Mouse (Mus musculus) neural tube, embryonic 11.5 days (tissue): ENCODE measurements around the gene Gm10320. TPM values are rescaled to one million over a fixed set of nuclear protein-coding genes. Genes with fewer than 3 reads are reported as not detected.

Source experiments
- ATAC-seq: fragments of 200-750 bp; cut with Nextera tagmentation; 2 replicates; pipeline ENCODE4 v1.8.0; 2017; ENCODE audit warnings: moderate number of reproducible peaks, mild to moderate bottlenecking, moderate TSS enrichment, moderate library complexity; ENCODE audit not compliant: insufficient read depth, low FRiP score, low TSS enrichment
- DNase-seq: peaks from one replicate; pipeline ENCODE4 v3.0.0-alpha.2; 2015; ENCODE audit warnings: low spot score
- H3K27ac ChIP-seq: fragments of 300-500 bp; sonication (generic); 2 replicates; pipeline ENCODE4 v1.5.1; 2014; ENCODE audit warnings: low read depth, mild to moderate bottlenecking, low read length
- H3K27me3 ChIP-seq: fragments of 300-500 bp; sonication (generic); 2 replicates; pipeline ENCODE4 v1.6.1; 2014; ENCODE audit warnings: mild to moderate bottlenecking, low read length, mixed read lengths; ENCODE audit not compliant: control insufficient read depth, insufficient read depth
- H3K36me3 ChIP-seq: fragments of 300-500 bp; sonication (generic); 2 replicates; pipeline ENCODE4 v1.6.1; 2014; ENCODE audit warnings: mild to moderate bottlenecking, low read length, moderate library complexity, mixed read lengths; ENCODE audit not compliant: control insufficient read depth, insufficient read depth
- H3K4me1 ChIP-seq: fragments of 300-500 bp; sonication (generic); 2 replicates; pipeline ENCODE4 v1.6.1; 2014; ENCODE audit warnings: low read length, mixed read lengths; ENCODE audit not compliant: control insufficient read depth, insufficient read depth
- H3K4me2 ChIP-seq: fragments of 300-500 bp; sonication (generic); 2 replicates; pipeline ENCODE4 v1.6.1; 2014; ENCODE audit warnings: low read depth, mild to moderate bottlenecking, moderate library complexity
- H3K4me3 ChIP-seq: fragments of 300-500 bp; sonication (generic); 2 replicates; pipeline ENCODE4 v1.5.1; 2014; ENCODE audit warnings: low read depth, low read length
- H3K9ac ChIP-seq: fragments of 300-500 bp; sonication (generic); 2 replicates; pipeline ENCODE4 v1.6.1; 2014; ENCODE audit warnings: mild to moderate bottlenecking, low read length
- H3K9me3 ChIP-seq: fragments of 300-500 bp; sonication (generic); 2 replicates; pipeline ENCODE4 v1.6.1; 2016; ENCODE audit warnings: low read length; ENCODE audit not compliant: control insufficient read depth
- WGBS: fragments of 180-500 bp; shearing (Covaris S2); extraction: QIAGEN DNeasy Blood & Tissue Kit; methylation state at CpG from one replicate; pipeline ENCODE4 v1.1.7; 2014; 5-methylcytosine and 5-hydroxymethylcytosine counted together
- polyA plus RNA-seq: library from polyadenylated mRNA; unstranded; fragments of >200 nt; fragmentation: Nextera tagmentation; extraction: Ambion mirVana; gene quantifications from 2 replicates; pipeline ENCODE4 v1.2.1, GENCODE M21; 2014

Gm10320 gene
- polyA plus RNA-seq, 1 experiment from 2014 or later: 1.1 TPM

- ATAC-seq: no peak
- 74% methylated on average over 5 of the region's 5 CpGs for WGBS
Observed at GRCm38 (mm10) chr13:98485440-98485839, 6.4 kb downstream of the Gm10320 start.

DNA sequence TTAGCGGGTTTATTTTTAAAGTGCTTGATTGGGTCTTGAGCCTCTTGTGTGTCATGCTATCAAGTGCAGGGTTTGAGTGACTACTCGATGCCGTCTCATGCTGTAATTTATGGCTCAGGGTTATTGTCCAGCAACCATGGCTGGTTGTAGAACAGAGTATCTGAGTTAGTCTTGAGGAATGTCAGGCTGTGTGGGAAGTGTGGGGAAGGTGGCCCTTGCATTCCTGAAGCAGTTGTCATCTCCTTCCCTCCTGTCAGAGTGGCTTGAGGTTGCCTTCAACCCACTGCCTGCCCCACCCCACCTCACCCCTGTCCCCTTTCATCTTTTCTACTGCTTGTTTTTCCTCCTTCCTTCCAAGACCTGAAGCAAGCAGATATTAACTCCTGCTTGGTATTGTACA lies 13.8 kb downstream of the Gm10320 start:
- H3K27ac ChIP-seq: no peak overlapping the region
- no peaks in the 10 kb centered on the region for H3K4me1 ChIP-seq
- H3K4me2 ChIP-seq: no peak overlapping the region
- 72% methylated on average over 3 of the region's 3 CpGs for WGBS
- H3K9me3 ChIP-seq: no peaks in the 10 kb centered on the region
- no peak for ATAC-seq
- no peak overlapping the region for H3K4me3 ChIP-seq
- no peak for DNase-seq
- no peaks in the 10 kb centered on the region for H3K36me3 ChIP-seq
- H3K27me3 ChIP-seq: no peaks in the 10 kb centered on the region
- H3K9ac ChIP-seq: no peak overlapping the region

More at GRCm38 (mm10) chr13:98485440-98485839, 6.4 kb downstream of the Gm10320 start:
- Histone ChIP-seq H3K4me2 (no peak overlapping the region), H3K4me1 (no peaks in the 10 kb centered on the region), H3K4me3 (no peak overlapping the region), H3K9me3 (no peaks in the 10 kb centered on the region), H3K27me3 (no peaks in the 10 kb centered on the region), H3K9ac (no peak overlapping the region), H3K27ac (no peak overlapping the region), H3K36me3 (no peaks in the 10 kb centered on the region)
- no peak for DNase-seq

- H3K4me2 ChIP-seq: no peak overlapping the region
- no peaks in the 10 kb centered on the region for H3K4me1 ChIP-seq
- no peaks in the 10 kb centered on the region for H3K36me3 ChIP-seq
- WGBS: 53% methylated on average over 4 of the region's 4 CpGs
- H3K27ac ChIP-seq: no peak overlapping the region
- no peaks in the 10 kb centered on the region for H3K27me3 ChIP-seq
- H3K9ac ChIP-seq: no peak overlapping the region
- DNase-seq (no peak), ATAC-seq (no peak)
- H3K9me3 ChIP-seq: no peaks in the 10 kb centered on the region
- H3K4me3 ChIP-seq: no peak overlapping the region
Observed at GRCm38 (mm10) chr13:98476839-98477495, 14.8 kb downstream of the Gm10320 start.

DNA sequence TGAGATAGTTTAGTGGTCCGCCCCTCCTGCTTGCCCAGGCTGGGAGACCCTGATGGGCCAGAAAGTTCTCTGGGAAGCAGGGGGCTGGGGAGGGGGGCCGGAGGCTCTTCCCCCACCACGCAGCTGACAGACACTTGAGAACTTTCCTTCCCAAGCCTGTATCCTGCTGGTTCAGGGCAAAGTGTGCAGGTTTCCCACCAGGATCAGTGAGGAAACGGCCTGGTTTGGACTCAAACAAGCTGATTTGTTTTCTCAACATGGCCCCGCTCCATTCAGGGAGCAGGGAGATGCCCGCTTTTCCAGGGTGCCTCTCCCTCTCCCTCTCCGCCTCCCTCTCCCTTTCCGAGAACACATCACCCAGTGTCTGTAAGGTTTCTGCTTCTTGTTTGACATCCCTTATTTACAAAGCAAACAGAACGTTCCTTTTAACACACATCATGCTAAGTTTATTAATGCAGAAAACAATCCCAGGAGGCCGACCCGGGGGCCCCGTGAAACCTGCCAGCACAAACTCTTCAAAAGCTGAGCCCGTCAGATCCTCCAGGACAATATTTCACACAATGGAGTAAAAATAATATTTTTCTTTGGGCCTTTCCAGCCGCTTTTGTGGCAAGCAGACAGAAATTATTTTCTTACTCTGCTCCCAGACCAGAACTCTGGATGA lies 15.5 kb downstream of the Gm10320 start:
- H3K4me1 ChIP-seq: no peaks in the 10 kb centered on the region
- no peak overlapping the region for H3K4me2 ChIP-seq
- ATAC-seq (no peak), DNase-seq (peak; percentile 56)
- H3K4me3 ChIP-seq: no peak overlapping the region
- H3K9ac ChIP-seq: no peak overlapping the region
- 44% methylated on average over 14 of the region's 14 CpGs for WGBS
- no peak overlapping the region for H3K27ac ChIP-seq
- no peaks in the 10 kb centered on the region for H3K27me3 ChIP-seq
- H3K9me3 ChIP-seq: no peaks in the 10 kb centered on the region
- no peaks in the 10 kb centered on the region for H3K36me3 ChIP-seq

GRCm38 (mm10) chr13:98475681-98476080 lies 16.1 kb downstream of the Gm10320 start:
- Histone ChIP-seq H3K4me1 (no peaks in the 10 kb centered on the region), H3K9me3 (no peaks in the 10 kb centered on the region), H3K4me3 (no peak overlapping the region), H3K4me2 (no peak overlapping the region), H3K9ac (no peak overlapping the region), H3K27ac (no peak overlapping the region), H3K27me3 (no peaks in the 10 kb centered on the region), H3K36me3 (no peaks in the 10 kb centered on the region)
- ATAC-seq: no peak
- no peak for DNase-seq
- 50% methylated on average over 8 of the region's 8 CpGs for WGBS

DNA sequence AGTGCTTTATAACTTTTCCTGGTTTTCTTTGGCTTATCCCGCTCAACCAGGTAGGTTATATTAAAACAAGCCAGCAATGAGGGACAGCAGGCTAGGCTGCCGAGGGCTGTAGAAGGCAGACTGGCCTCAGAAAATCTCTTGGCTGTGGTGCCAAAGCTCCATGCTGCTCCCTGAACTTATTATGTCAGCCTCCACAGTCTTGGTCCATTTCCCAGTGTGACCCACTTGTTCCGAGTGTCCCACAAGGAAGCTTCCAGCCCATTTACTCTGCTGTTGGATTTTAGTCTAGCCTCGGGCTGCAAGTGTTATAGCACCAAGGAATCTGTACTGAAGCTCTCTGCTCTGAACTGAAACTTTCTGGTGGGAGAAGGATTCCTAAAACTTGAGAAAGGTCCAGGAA lies 18.8 kb downstream of the Gm10320 start:
- no peaks in the 10 kb centered on the region for H3K9me3 ChIP-seq
- H3K4me1 ChIP-seq: no peaks in the 10 kb centered on the region
- H3K4me2 ChIP-seq: no peak overlapping the region
- no peaks in the 10 kb centered on the region for H3K27me3 ChIP-seq
- H3K27ac ChIP-seq: no peak overlapping the region
- H3K4me3 ChIP-seq: no peak overlapping the region
- ATAC-seq (no peak), DNase-seq (no peak)
- H3K36me3 ChIP-seq: no peaks in the 10 kb centered on the region
- no peak overlapping the region for H3K9ac ChIP-seq
- 87% methylated on average over 4 of the region's 4 CpGs for WGBS

DNA sequence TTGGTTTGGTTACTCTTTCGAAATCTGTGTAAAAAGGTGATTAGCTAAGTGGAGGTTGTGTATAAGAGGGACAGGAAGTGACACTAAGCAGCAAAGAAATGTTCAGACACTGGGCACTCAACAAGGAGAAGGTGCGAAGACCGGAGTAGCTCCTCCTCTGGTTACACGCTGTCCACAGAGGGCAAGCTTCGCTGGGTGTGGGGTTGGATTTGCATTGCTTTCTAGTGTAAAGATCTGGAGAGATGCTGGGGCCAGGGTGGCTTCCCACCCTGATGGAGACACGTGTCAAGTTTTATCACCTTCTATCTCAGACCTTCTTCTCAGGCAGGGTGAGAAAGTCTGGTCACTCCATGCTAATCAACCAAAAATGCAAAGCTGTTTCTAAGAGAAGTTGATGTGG lies 20.0 kb downstream of the Gm10320 start:
- ATAC-seq (no peak), DNase-seq (no peak)
- Histone ChIP-seq H3K27me3 (no peaks in the 10 kb centered on the region), H3K9ac (no peak overlapping the region), H3K4me3 (no peak overlapping the region), H3K4me2 (no peak overlapping the region), H3K4me1 (no peaks in the 10 kb centered on the region), H3K27ac (no peak overlapping the region), H3K36me3 (no peaks in the 10 kb centered on the region), H3K9me3 (no peaks in the 10 kb centered on the region)
- 65% methylated on average over 6 of the region's 6 CpGs for WGBS

- ATAC-seq: no peak
- WGBS: 72% methylated on average over 12 of the region's 12 CpGs
Observed at GRCm38 (mm10) chr13:98470321-98470720, 21.5 kb downstream of the Gm10320 start.

DNA sequence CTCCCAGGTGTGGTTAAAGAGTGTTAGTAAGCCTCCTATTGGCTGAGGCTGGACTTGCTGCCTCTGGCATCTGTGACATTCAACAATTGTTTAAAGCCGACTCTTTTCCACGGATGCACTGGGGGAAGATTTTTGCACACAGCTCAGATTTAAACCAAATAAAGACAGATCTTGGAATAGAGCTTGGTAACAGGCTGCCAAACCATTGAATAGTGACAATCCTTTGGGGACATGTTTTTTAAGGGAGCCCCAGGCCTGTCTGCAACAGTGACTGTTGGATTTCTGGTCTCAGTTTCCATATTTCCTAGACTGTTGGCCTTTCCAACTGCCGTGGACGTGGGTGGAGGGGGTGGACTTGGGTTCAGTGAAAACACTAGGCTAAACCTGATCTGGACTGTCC lies 21.9 kb downstream of the Gm10320 start:
- no peaks in the 10 kb centered on the region for H3K36me3 ChIP-seq
- WGBS: 77% methylated on average over 4 of the region's 4 CpGs
- H3K4me2 ChIP-seq: no peak overlapping the region
- no peaks in the 10 kb centered on the region for H3K27me3 ChIP-seq
- no peak overlapping the region for H3K4me3 ChIP-seq
- H3K4me1 ChIP-seq: no peaks in the 10 kb centered on the region
- H3K9ac ChIP-seq: no peak overlapping the region
- no peak overlapping the region for H3K27ac ChIP-seq
- H3K9me3 ChIP-seq: no peaks in the 10 kb centered on the region
- DNase-seq: no peak
- ATAC-seq: no peak

More at GRCm38 (mm10) chr13:98470321-98470720, 21.5 kb downstream of the Gm10320 start:
- H3K27ac ChIP-seq: no peak overlapping the region
- H3K9me3 ChIP-seq: no peaks in the 10 kb centered on the region
- H3K9ac ChIP-seq: no peak overlapping the region
- H3K27me3 ChIP-seq: no peaks in the 10 kb centered on the region
- H3K4me3 ChIP-seq: no peak overlapping the region
- H3K36me3 ChIP-seq: no peaks in the 10 kb centered on the region
- no peak overlapping the region for H3K4me2 ChIP-seq
- no peak for DNase-seq
- H3K4me1 ChIP-seq: no peaks in the 10 kb centered on the region
